Mouse (Mus musculus): ENCODE data around the gene Hspa4. TPM values are rescaled to one million over a fixed set of nuclear protein-coding genes. Genes with fewer than 3 reads are reported as not detected.

Hspa4 gene
- total and polyA plus RNA-seq, 3 experiments: 209 to 907 (median 276) TPM

DNA sequence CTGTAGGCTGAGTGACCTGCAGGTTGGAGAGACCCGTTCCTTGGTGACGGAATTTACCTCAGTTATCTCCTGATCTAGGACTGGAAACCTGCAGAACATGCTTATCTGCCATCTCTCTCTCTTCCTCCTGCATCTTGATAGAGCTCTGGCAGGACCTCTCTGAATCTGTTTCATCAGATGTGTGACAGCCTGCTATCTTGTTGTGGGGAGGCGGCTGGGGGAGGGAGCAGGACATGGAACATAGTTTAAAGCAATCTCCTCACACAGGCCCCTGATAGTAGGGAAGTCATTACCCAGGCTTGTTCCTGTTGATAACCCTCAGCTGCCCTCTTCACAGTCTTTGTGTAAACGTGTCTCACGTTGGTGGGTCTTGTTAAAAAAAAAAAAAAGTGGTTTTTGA is 45.1 kb upstream of the Hspa4 start:
- Histone ChIP-seq H3K79me2 (ENCODE audit: control insufficient read depth, insufficient read depth, low read length, poor library complexity) (no peaks in the 10 kb centered on the region; the same call in 1 of the 2 replicates), H3K9me3 (replicated peaks; ENCODE audit: insufficient read depth, low read length) (no peaks in the 10 kb centered on the region), H3K4me3 (ENCODE audit: control insufficient read depth in 1 of 2, insufficient read depth in 1 of 2, low read depth in 2 of 2, low read length in 2 of 2) (no peak overlapping the region), H3K27me3 (ENCODE audit: control insufficient read depth in 1 of 2, insufficient read depth in 2 of 2, low read length in 2 of 2) (no peaks in the 10 kb centered on the region), H3K27ac (ENCODE audit: control insufficient read depth, low read depth, low read length) (peak overlapping the region; percentile 3; the same call in 1 of the 2 replicates), H3K9ac (ENCODE audit: control insufficient read depth, low read depth, low read length, poor library complexity, severe bottlenecking) (no peak overlapping the region), H3K36me3 (ENCODE audit: control insufficient read depth in 1 of 2, insufficient read depth in 2 of 2, low read length in 2 of 2) (peaks cover 0 to 31% of the 10 kb centered on the region in 2 experiments; a peak in 2 of 4 replicates), H3K4me1 (ENCODE audit: control insufficient read depth in 1 of 2, insufficient read depth in 2 of 2, low read length in 2 of 2) (peaks cover 22 to 36% of the 10 kb centered on the region in 2 experiments)
- DNase-seq (ENCODE audit: low read depth, low spot score): peak; percentile 86
- 0 out of 2 replicates have a peak, but pooled peaks have one; percentile 13 for TF ChIP-seq ZC3H11A (IDR thresholded peaks at IDR 0.05; ENCODE audit: low read depth, low read length)
- no peak; the same call in 1 of the 2 replicates for TF ChIP-seq MAX (IDR thresholded peaks at IDR 0.05; ENCODE audit: low read length)
- no peak for TF ChIP-seq UBTF (IDR thresholded peaks at IDR 0.05; ENCODE audit: borderline replicate concordance, insufficient read depth, low read depth, low read length)
- TF ChIP-seq NRF1 (IDR thresholded peaks at IDR 0.05; ENCODE audit: insufficient read depth, low read depth, low read length, poor library complexity, severe bottlenecking): no peak
- 0 out of 2 replicates have a peak, but pooled peaks have one; percentile 1 for TF ChIP-seq SMC3 (IDR thresholded peaks at IDR 0.05; ENCODE audit: low read depth, low read length)
- TF ChIP-seq SIN3A (IDR thresholded peaks at IDR 0.05; ENCODE audit: low read length): peak; percentile 71
- TF ChIP-seq POLR2AphosphoS2 (IDR thresholded peaks at IDR 0.05; ENCODE audit: low read length): no peak
- 0 out of 2 replicates have a peak, but pooled peaks have one; percentile 21 for TF ChIP-seq USF1 (IDR thresholded peaks at IDR 0.05; ENCODE audit: low read depth, low read length)
- peak; percentile 91 for TF ChIP-seq ETS1 (IDR thresholded peaks at IDR 0.05; ENCODE audit: low read depth, low read length)
- no peak for TF ChIP-seq CHD1 (IDR thresholded peaks at IDR 0.05; ENCODE audit: low read depth, low read length)
- 0 out of 2 replicates have a peak, but pooled peaks have one; percentile 13 for TF ChIP-seq TBP (IDR thresholded peaks at IDR 0.05; ENCODE audit: low read depth, low read length)
- TF ChIP-seq ZNF384 (IDR thresholded peaks at IDR 0.05; ENCODE audit: low read depth, low read length): peak; percentile 92
- TF ChIP-seq NELFE (IDR thresholded peaks at IDR 0.05; ENCODE audit: low read depth, low read length): no peak
- TF ChIP-seq EP300 (IDR thresholded peaks at IDR 0.05; ENCODE audit: low read depth in 1 of 2, low read length in 2 of 2): peak; percentile 85 to 94
- TF ChIP-seq GABPA (IDR thresholded peaks at IDR 0.05; ENCODE audit: low read depth, low read length): no peak
- peak; percentile 37; the same call in 1 of the 2 replicates for TF ChIP-seq CHD2 (IDR thresholded peaks at IDR 0.05; ENCODE audit: low read length)
- peak; percentile 60 for TF ChIP-seq MYC (IDR thresholded peaks at IDR 0.05; ENCODE audit: low read depth, low read length)
- TF ChIP-seq RCOR1 (IDR thresholded peaks at IDR 0.05; ENCODE audit: low read depth, low read length): peak; percentile 97
- TF ChIP-seq ZMIZ1 (IDR thresholded peaks at IDR 0.05; ENCODE audit: low read depth, low read length): no peak
- no peak for TF ChIP-seq CTCF (IDR thresholded peaks at IDR 0.05 in 2 of 3, conservative IDR thresholded peaks at IDR 0.05 in 1 of 3; ENCODE audit: control insufficient read depth in 1 of 3, insufficient read depth in 1 of 3, low read depth in 2 of 3, low read length in 3 of 3, poor library complexity in 1 of 3, severe bottlenecking in 1 of 3)
- TF ChIP-seq TAL1 (IDR thresholded peaks at IDR 0.05; ENCODE audit: low read length): peak; percentile 75
- peak; percentile 95 for TF ChIP-seq GATA1 (IDR thresholded peaks at IDR 0.05; ENCODE audit: low read depth, low read length)
- TF ChIP-seq E2F4 (IDR thresholded peaks at IDR 0.05; ENCODE audit: borderline replicate concordance, low read depth, low read length): no peak
- no peak for TF ChIP-seq ZKSCAN1 (IDR thresholded peaks at IDR 0.05; ENCODE audit: low read depth, low read length)
- TF ChIP-seq MAZ (IDR thresholded peaks at IDR 0.05; ENCODE audit: low read depth, low read length): peak; percentile 85
- TF ChIP-seq HCFC1 (IDR thresholded peaks at IDR 0.05; ENCODE audit: low read depth, low read length): 0 out of 2 replicates have a peak, but pooled peaks have one; percentile 45
- no peak; the same call in 1 of the 2 replicates for TF ChIP-seq ELF1 (IDR thresholded peaks at IDR 0.05; ENCODE audit: low read depth, low read length)
- peak; percentile 96 for TF ChIP-seq TCF12 (IDR thresholded peaks at IDR 0.05; ENCODE audit: low read depth, low read length)
- no peak for TF ChIP-seq POLR2AphosphoS5 (IDR thresholded peaks at IDR 0.05; ENCODE audit: borderline replicate concordance, low read depth, low read length)
- peak; percentile 53; the same call in 1 of the 2 replicates for TF ChIP-seq MXI1 (IDR thresholded peaks at IDR 0.05; ENCODE audit: low read depth, low read length)
- TF ChIP-seq BHLHE40 (IDR thresholded peaks at IDR 0.05; ENCODE audit: borderline replicate concordance, low read depth, low read length): peak; percentile 74
- TF ChIP-seq POLR2A (IDR thresholded peaks at IDR 0.05; ENCODE audit: control insufficient read depth in 1 of 2, insufficient read depth in 1 of 2, low read depth in 1 of 2, low read length in 2 of 2, poor library complexity in 1 of 2): no peak
- peak; percentile 60; the same call in 1 of the 2 replicates for TF ChIP-seq MAFK (IDR thresholded peaks at IDR 0.05; ENCODE audit: borderline replicate concordance, low read depth, low read length)
- TF ChIP-seq RAD21 (IDR thresholded peaks at IDR 0.05; ENCODE audit: low read depth, low read length): no peak
- TF ChIP-seq MEF2A (IDR thresholded peaks at IDR 0.05; ENCODE audit: extremely low read depth, insufficient replicate concordance, low read depth, low read length, poor library complexity, severe bottlenecking): no peak
- no peak for TF ChIP-seq JUND (IDR thresholded peaks at IDR 0.05; ENCODE audit: low read depth, low read length)
- no peak for TF ChIP-seq USF2 (IDR thresholded peaks at IDR 0.05; ENCODE audit: borderline replicate concordance in 1 of 2, insufficient read depth in 1 of 2, low read depth in 1 of 2, low read length in 2 of 2)
